ENCODE assay signal across 30 mouse cellular contexts in the genomic region with DNA sequence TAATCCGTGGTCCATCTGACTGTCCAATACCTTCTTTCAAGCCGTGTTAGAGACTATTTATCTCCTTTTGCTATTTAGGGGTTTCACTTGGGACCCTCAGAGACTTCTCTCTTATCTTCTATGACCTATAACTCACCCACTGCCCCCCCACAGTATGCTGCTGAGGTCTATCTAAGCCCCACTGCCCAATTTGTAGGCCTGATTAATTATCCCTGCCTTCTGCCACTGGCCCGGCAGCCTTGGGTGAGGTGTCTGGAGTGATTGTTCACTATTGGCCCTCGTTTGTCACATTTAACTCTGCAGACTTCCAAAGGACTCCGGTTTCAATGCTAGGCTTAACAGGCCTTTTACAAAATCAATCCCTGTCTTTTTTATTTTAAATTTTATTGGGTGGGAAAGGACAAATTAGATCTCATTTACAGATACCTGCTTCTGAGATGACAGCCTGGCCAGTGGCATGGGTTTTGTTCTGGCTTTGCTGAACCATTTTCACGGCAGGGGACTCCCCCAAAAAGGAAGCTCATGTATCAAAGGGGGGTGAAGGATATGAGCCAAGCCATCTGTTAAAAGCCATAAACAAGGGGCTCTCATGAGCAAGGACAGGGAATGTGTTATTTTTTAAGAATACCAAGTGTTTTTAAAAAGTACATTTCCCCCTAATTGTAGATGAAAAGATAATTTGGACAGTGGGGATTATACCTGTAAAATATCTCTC.
A peak's percentile ranks its signal among the peaks of the same experiment; 100 is the strongest.
DNase-seq lines count a peak whose midpoint lies in the region; ATAC-seq and TF ChIP-seq lines count a peak whose summit lies in the region.
"Had no signal": no experiment of that assay in that cellular context is flagged by ENCODE, and none has a peak within 500 bp of the region (broad histone marks: within the 10 kb centered on the region; RNA-seq: fewer than 3 reads in every experiment).

No protein-coding gene starts in this region.

- TF ChIP-seq CTCF in hindbrain, postnatal 0 days (IDR thresholded peaks at IDR 0.05; ENCODE audit: low read depth), result no peak
- no peak for TF ChIP-seq CTCF in brain, embryonic 14.5 days (IDR thresholded peaks at IDR 0.05; ENCODE audit: borderline replicate concordance, extremely low read depth, insufficient read depth, insufficient read length)

- no peak for ATAC-seq in hindbrain, postnatal 0 days
- no peak for ATAC-seq in hindbrain, embryonic 16.5 days
- no peak for ATAC-seq in frontal cortex, adult (ENCODE audit: low TSS enrichment)
- ATAC-seq: activated CD4-positive, CD25-positive, alpha-beta regulatory T cell, adult 4 months; intestine, embryonic 15.5 days; midbrain, embryonic 15.5 days had no signal

- DNase-seq in hindbrain, postnatal 0 days (ENCODE audit: low spot score), result peak; percentile 50
- DNase-seq in brain, adult 2 months (ENCODE audit: low read depth, low spot score), result peak; percentile 87
- peak; percentile 55 for DNase-seq in brain, embryonic 14.5 days (ENCODE audit: low read depth)
- peak; percentile 75 for DNase-seq in cerebellum, adult 9-11 months
- no peak for DNase-seq in Muller cell, postnatal 12 days (ENCODE audit: inconsistent ontology term)
- no peak for DNase-seq in right cerebral cortex, postnatal 10 days (ENCODE audit: low spot score in 2 of 2)
- DNase-seq: adrenal gland, adult 8-10 months; B cell, adult 2 months; gastrocnemius, postnatal 10 days; heart, postnatal 10 days; kidney, adult 2 months; kidney, postnatal 10 days; layer of hippocampus, postnatal 36 days; liver; lung, adult 2 months; lung, postnatal 10 days; retina, postnatal 1 day; right cerebral cortex, postnatal 25 days had no signal

- H3K9me3 ChIP-seq in hindbrain, postnatal 0 days (ENCODE audit: low read length), result no peaks in the 10 kb centered on the region
- no peaks in the 10 kb centered on the region for H3K9me3 ChIP-seq in hindbrain, embryonic 16.5 days (ENCODE audit: control insufficient read depth, low read length)
- H3K9me3 ChIP-seq: heart, embryonic 13.5 days; hindbrain, embryonic 10.5 days; hindbrain, embryonic 15.5 days; intestine, embryonic 15.5 days; stomach, embryonic 15.5 days had no signal

- 51% methylated on average over 6 of the region's 6 CpGs for WGBS in hindbrain, postnatal 0 days
- WGBS in hindbrain, embryonic 16.5 days, result 50% methylated on average over 6 of the region's 6 CpGs

- H3K4me2 ChIP-seq in hindbrain, postnatal 0 days (ENCODE audit: low read depth, low read length), result no peak overlapping the region
- H3K4me2 ChIP-seq in hindbrain, embryonic 16.5 days (ENCODE audit: low read length), result no peak overlapping the region
- H3K4me2 ChIP-seq: heart, embryonic 13.5 days; hindbrain, embryonic 15.5 days; intestine, embryonic 15.5 days; midbrain, embryonic 15.5 days; stomach, embryonic 15.5 days had no signal

- H3K36me3 ChIP-seq in hindbrain, postnatal 0 days (ENCODE audit: insufficient read depth, low read length), result no peaks in the 10 kb centered on the region
- no peaks in the 10 kb centered on the region for H3K36me3 ChIP-seq in hindbrain, embryonic 16.5 days (ENCODE audit: control insufficient read depth, insufficient read depth, low read length)
- H3K36me3 ChIP-seq: heart, embryonic 13.5 days; hindbrain, embryonic 10.5 days; hindbrain, embryonic 15.5 days; intestine, embryonic 15.5 days; midbrain, embryonic 15.5 days; stomach, embryonic 15.5 days had no signal

- H3K9ac ChIP-seq in hindbrain, postnatal 0 days (replicated peaks; ENCODE audit: low read length), result no peak overlapping the region
- no peak overlapping the region for H3K9ac ChIP-seq in hindbrain, embryonic 16.5 days (ENCODE audit: low read depth, low read length)
- H3K9ac ChIP-seq: forebrain, postnatal 0 days; heart, embryonic 13.5 days; hindbrain, embryonic 15.5 days; intestine, embryonic 15.5 days; liver, embryonic 14.5 days; midbrain, embryonic 15.5 days; stomach, embryonic 15.5 days had no signal

- no peaks in the 10 kb centered on the region for H3K27me3 ChIP-seq in hindbrain, postnatal 0 days (ENCODE audit: insufficient read depth, low read length)
- H3K27me3 ChIP-seq in hindbrain, embryonic 16.5 days (replicated peaks; ENCODE audit: control insufficient read depth, insufficient read depth, low read length), result no peaks in the 10 kb centered on the region
- H3K27me3 ChIP-seq: heart, embryonic 13.5 days; hindbrain, embryonic 15.5 days; midbrain, embryonic 15.5 days; stomach, embryonic 15.5 days had no signal

- H3K27ac ChIP-seq in hindbrain, postnatal 0 days, result no peak overlapping the region
- H3K27ac ChIP-seq in hindbrain, embryonic 16.5 days (ENCODE audit: low read depth, low read length), result no peak overlapping the region
- H3K27ac ChIP-seq: heart, embryonic 13.5 days; hindbrain, embryonic 10.5 days; hindbrain, embryonic 15.5 days; intestine, embryonic 15.5 days; liver, embryonic 14.5 days; macrophage; midbrain, embryonic 15.5 days; stomach, embryonic 15.5 days had no signal

- no peak for TF ChIP-seq POLR2A in brain, embryonic 14.5 days (IDR thresholded peaks at IDR 0.05; ENCODE audit: borderline replicate concordance, extremely low read depth, insufficient read depth, insufficient read length, poor library complexity, severe bottlenecking)

- no peak overlapping the region for H3K4me3 ChIP-seq in hindbrain, postnatal 0 days (ENCODE audit: low read length)
- no peak overlapping the region for H3K4me3 ChIP-seq in hindbrain, embryonic 16.5 days (ENCODE audit: low read length)
- H3K4me3 ChIP-seq: heart, embryonic 13.5 days; hindbrain, embryonic 10.5 days; hindbrain, embryonic 15.5 days; intestine, embryonic 15.5 days; midbrain, embryonic 15.5 days; stomach, embryonic 15.5 days had no signal

- no peaks in the 10 kb centered on the region for H3K4me1 ChIP-seq in hindbrain, postnatal 0 days (ENCODE audit: insufficient read depth, low read length)
- peaks cover 3% of the 10 kb centered on the region for H3K4me1 ChIP-seq in hindbrain, embryonic 16.5 days (ENCODE audit: control insufficient read depth, insufficient read depth, low read depth, low read length)
- H3K4me1 ChIP-seq: heart, embryonic 13.5 days; intestine, embryonic 15.5 days; stomach, embryonic 15.5 days had no signal

Comparison
In these comparisons a context has a peak if more than half of its experiments do, and no peak if none do; other contexts are left out.
1. DNase-seq: peak in hindbrain, postnatal 0 days (single experiment), brain, adult 2 months (single experiment), brain, embryonic 14.5 days (single experiment) and cerebellum, adult 9-11 months (single experiment); none in Muller cell, postnatal 12 days (single experiment) and right cerebral cortex, postnatal 10 days (0 of 2).